Mouse (Mus musculus): ENCODE data around the gene Grem2. TPM values are rescaled to one million over a fixed set of nuclear protein-coding genes. Genes with fewer than 3 reads are reported as not detected.

Grem2 gene
- 0.21 TPM in 1 of 2 replicates, not detected in the other for polyA plus RNA-seq (2012; ENCODE audit: insufficient read depth, insufficient read length, missing spikeins)

DNA sequence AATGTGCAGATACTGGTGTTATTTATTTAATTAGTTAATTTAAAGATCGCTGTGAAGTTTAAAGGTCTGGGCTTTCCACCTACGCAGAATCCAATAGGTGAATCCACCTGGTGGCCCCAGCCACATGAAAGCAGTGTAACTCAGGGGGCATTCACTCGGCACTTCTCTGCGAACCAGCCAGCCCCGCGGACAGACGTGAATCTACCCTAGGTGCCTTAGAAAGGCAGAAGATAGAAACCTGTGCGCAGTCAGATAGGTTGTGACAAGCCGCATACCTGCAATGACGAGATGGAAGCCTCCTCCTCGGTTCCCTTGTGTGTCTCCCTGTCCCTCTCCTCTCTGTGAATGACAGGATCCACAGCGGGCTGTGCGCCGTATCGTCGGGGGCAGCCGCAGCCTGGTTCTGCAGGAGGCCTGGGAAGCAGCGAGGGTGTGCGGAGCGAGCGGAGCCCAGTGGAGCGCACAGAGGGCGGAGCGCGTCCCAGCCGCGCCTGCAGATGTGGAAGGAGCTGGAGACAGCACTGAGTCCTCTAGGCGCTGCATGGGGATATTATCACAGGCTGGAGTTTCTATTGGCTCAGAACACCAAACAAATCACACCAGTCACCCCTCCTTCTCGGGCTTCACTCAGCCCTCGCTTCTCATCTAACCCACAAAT lies at the start of gene Grem2:
TSS of gene Grem2 (minus strand) at position 522 of the 658 bp plus-strand sequence.
- H3K27ac ChIP-seq (ENCODE audit: insufficient read depth, low read depth, low read length): no peak within 1 kb of the TSS
- TF ChIP-seq POLR2A (IDR thresholded peaks at IDR 0.05; ENCODE audit: borderline replicate concordance, low read depth, low read length) (no peak), CTCF (IDR thresholded peaks at IDR 0.05; ENCODE audit: low read depth, low read length) (no peak)
- H3K4me1 ChIP-seq (ENCODE audit: control insufficient read depth, insufficient read depth, low read length): no peaks in the 10 kb centered on the region
- no peak within 1 kb of the TSS for H3K4me3 ChIP-seq (ENCODE audit: insufficient read depth, low read length)

DNA sequence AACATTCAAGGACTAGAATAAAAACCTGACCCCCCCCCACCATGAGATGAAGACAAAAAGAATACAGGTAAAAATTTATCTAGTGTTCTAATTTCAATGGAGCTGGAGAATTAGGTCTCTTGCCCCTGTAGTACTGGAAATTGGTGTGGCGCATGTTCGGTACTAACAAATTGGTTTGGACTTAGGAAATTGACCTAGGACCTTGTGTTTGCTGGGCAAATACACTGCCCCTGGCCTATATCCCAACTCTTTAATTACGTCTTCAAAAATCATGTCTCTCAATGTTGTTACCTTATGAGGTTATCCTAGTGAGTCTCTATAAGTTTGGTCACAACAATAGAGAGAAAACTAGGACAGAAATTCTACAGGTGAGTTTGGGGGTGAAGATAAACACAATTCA lies 38.2 kb upstream of the Grem2 start:
- TF ChIP-seq CTCF (IDR thresholded peaks at IDR 0.05; ENCODE audit: low read depth, low read length) (no peak), POLR2A (IDR thresholded peaks at IDR 0.05; ENCODE audit: borderline replicate concordance, low read depth, low read length) (no peak)
- Histone ChIP-seq H3K27ac (ENCODE audit: insufficient read depth, low read depth, low read length) (no peak overlapping the region), H3K4me1 (ENCODE audit: control insufficient read depth, insufficient read depth, low read length) (no peaks in the 10 kb centered on the region), H3K4me3 (ENCODE audit: insufficient read depth, low read length) (no peak overlapping the region)

DNA sequence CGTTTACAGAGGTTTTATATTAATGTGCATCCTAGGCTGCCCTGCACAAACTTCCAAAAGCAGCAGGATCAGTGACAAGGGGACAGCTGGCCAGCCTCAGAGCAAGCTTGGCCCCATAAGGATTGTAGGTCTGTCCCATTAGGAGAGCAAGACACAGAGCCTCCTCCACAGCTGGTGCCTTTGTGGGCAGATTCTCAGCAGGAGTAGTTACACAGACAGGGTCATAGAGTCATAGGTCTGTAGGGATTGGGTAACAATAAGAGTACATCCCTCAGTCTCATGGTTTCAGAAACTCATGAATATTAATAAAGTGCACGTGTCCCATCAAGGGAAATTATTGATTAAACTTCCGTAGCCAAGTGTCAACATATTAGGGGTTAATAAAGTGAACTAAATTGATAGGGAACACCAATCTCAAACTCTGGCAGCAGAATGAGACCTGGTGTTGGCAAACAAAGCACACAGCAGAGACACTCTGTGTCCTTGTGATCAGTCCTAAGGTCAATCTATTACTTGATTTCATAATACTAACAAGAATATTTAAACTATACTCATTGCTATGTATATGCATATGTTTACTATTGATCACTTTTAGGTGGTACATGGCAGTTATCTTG lies 9.5 kb upstream of the Grem2 start:
- no peak overlapping the region for H3K4me3 ChIP-seq (ENCODE audit: insufficient read depth, low read length)
- no peak overlapping the region for H3K27ac ChIP-seq (ENCODE audit: insufficient read depth, low read depth, low read length)
- no peaks in the 10 kb centered on the region for H3K4me1 ChIP-seq (ENCODE audit: control insufficient read depth, insufficient read depth, low read length)
- TF ChIP-seq POLR2A (IDR thresholded peaks at IDR 0.05; ENCODE audit: borderline replicate concordance, low read depth, low read length) (no peak), CTCF (IDR thresholded peaks at IDR 0.05; ENCODE audit: low read depth, low read length) (no peak)

DNA sequence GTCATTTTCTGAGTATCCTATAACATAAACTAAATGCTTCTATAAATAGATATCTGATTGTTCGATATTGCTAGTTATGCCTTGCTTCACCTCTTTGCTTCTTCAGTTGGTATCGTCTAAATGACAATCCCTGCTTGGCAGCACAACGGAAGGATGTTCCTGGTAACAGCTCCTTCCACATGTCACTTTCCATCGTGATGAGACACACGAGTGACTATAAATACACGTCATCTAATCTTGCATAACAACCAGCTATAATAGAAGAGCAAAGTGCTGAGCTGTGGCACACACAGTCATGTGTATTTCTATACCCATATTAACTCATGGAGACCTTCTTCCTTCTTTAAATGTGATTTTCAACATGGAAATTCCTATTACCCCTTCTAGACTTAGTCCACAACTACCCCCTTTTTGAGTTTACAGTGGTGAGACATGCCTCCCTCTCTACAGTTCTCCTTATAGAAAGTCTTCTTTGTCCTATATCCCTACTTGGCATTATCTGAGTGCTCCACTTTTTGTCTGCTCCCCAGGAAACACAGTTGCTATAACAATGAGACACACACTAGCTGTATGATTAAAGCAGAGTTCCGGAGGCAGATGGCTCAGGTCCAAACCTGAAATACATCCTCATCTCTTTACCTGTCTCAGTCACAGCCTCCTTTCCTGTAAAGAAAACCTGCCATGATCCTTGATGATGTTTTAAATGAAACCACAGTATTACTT lies 8.0 kb upstream of the Grem2 start:
- TF ChIP-seq CTCF (IDR thresholded peaks at IDR 0.05; ENCODE audit: low read depth, low read length): no peak
- no peak for TF ChIP-seq POLR2A (IDR thresholded peaks at IDR 0.05; ENCODE audit: borderline replicate concordance, low read depth, low read length)
- no peak overlapping the region for H3K4me3 ChIP-seq (ENCODE audit: insufficient read depth, low read length)
- H3K27ac ChIP-seq (ENCODE audit: insufficient read depth, low read depth, low read length): no peak overlapping the region
- H3K4me1 ChIP-seq (ENCODE audit: control insufficient read depth, insufficient read depth, low read length): no peaks in the 10 kb centered on the region

DNA sequence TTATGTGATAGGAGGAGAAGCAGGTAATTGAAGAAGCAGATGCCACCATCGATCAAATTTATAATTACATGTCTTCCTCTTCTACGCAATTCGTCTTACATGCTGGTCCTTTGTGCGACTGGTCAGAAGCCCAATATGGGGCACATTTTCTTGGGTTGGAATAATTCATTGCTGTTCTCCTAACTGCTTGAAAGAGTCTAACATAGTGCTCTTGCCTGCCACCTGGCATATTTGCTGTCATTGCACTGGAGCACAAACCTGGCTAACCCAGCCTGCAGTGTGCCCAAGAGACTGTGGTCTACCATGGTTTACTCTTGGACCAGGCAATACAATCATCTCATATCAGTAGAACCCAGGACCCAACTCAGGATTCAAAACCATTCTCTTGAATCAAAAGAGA lies 2.7 kb downstream of the Grem2 start:
- no peak overlapping the region for H3K4me3 ChIP-seq (ENCODE audit: insufficient read depth, low read length)
- no peaks in the 10 kb centered on the region for H3K4me1 ChIP-seq (ENCODE audit: control insufficient read depth, insufficient read depth, low read length)
- TF ChIP-seq CTCF (IDR thresholded peaks at IDR 0.05; ENCODE audit: low read depth, low read length) (no peak), POLR2A (IDR thresholded peaks at IDR 0.05; ENCODE audit: borderline replicate concordance, low read depth, low read length) (no peak)
- no peak overlapping the region for H3K27ac ChIP-seq (ENCODE audit: insufficient read depth, low read depth, low read length)

DNA sequence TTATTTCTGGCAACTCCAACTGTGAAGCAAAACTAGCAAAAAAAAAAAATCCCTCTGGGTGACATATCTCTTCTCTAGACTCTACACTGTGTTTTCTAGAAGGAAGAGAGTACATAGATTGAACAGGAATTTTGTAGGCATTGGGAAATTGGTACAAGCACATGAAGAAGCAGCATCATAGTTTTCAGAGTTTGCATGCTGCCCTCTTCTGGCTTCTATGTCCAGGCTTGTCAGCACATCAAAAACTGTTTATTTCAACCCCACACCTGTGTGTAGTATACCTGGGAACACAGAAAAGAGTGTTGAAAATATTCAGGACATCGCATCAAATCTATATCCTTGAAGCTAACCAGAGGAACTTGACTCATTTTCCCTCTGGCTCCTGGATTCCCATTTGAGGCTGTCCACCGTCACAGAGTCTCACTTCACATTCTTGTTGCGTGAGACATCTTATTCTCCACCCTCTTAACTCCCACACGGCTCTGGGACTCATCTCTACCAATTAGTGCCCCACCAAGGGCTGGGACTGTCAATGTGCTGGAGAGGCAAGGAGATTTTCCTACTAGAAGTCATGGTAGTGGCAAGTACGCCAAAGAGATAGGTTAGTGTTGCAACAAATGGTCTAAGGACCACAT lies 3.3 kb downstream of the Grem2 start:
- Histone ChIP-seq H3K4me1 (ENCODE audit: control insufficient read depth, insufficient read depth, low read length) (no peaks in the 10 kb centered on the region), H3K4me3 (ENCODE audit: insufficient read depth, low read length) (no peak overlapping the region), H3K27ac (ENCODE audit: insufficient read depth, low read depth, low read length) (no peak overlapping the region)
- no peak for TF ChIP-seq CTCF (IDR thresholded peaks at IDR 0.05; ENCODE audit: low read depth, low read length)
- TF ChIP-seq POLR2A (IDR thresholded peaks at IDR 0.05; ENCODE audit: borderline replicate concordance, low read depth, low read length): no peak

DNA sequence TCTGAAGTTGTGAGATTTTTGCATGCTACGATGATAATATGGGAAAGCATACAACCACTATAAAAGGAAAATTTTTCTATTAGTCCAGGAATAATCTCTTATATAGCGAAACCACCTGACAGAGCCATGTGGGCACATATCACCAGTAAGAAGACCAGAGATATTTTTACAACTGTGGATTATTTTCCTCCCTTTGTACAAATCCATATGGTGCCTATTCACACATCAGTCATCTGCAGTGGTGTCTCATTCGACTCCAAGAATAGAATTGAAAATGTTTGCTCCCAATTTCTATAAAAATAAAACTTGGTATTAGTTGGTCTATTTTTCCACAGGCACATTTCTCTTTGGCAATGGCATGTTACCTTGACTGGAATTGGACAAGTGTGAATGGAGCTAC lies 11.8 kb downstream of the Grem2 start:
- TF ChIP-seq POLR2A (IDR thresholded peaks at IDR 0.05; ENCODE audit: borderline replicate concordance, low read depth, low read length) (no peak), CTCF (IDR thresholded peaks at IDR 0.05; ENCODE audit: low read depth, low read length) (no peak)
- Histone ChIP-seq H3K4me1 (ENCODE audit: control insufficient read depth, insufficient read depth, low read length) (no peaks in the 10 kb centered on the region), H3K4me3 (ENCODE audit: insufficient read depth, low read length) (no peak overlapping the region), H3K27ac (ENCODE audit: insufficient read depth, low read depth, low read length) (no peak overlapping the region)

DNA sequence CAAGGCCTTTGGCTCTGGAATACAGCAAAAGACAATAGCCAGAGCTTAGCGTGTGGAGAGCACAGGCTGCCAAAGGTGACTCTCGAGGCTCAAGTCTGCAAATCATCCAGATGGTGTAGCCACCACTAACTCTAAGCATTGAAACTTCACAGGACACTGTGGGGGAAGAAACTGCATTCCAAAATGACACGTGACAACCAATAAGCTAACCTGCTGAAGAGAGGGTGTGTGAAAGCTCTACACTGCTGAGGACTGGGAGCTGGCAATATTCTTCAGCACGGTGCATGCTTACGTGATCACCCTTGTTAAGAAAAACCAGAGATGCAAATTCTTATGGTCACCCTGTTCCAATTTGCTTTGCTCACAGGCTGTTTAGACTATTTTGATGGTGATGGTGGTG lies 13.4 kb downstream of the Grem2 start:
- TF ChIP-seq POLR2A (IDR thresholded peaks at IDR 0.05; ENCODE audit: borderline replicate concordance, low read depth, low read length) (no peak), CTCF (IDR thresholded peaks at IDR 0.05; ENCODE audit: low read depth, low read length) (no peak)
- no peaks in the 10 kb centered on the region for H3K4me1 ChIP-seq (ENCODE audit: control insufficient read depth, insufficient read depth, low read length)
- H3K4me3 ChIP-seq (ENCODE audit: insufficient read depth, low read length): no peak overlapping the region
- H3K27ac ChIP-seq (ENCODE audit: insufficient read depth, low read depth, low read length): no peak overlapping the region

DNA sequence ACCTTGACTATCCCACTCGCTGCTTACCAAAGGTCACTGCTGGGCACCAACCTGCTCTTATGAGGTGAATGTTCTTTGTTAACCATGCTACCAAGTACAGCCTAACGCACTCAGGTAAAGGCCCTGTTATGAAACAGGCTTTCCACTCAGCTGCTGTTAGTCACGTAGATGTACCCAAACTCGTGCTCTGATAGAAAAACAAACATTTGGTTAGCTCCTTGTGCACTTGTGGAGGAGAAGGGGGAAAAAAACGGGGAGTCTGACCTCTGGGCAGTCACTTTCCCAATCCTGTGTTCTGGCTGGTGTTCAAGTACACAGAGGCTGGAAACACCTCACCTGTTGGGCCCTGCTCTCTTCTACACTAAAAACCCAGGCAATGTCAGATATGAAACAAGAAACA lies 14.0 kb downstream of the Grem2 start:
- no peak overlapping the region for H3K27ac ChIP-seq (ENCODE audit: insufficient read depth, low read depth, low read length)
- no peaks in the 10 kb centered on the region for H3K4me1 ChIP-seq (ENCODE audit: control insufficient read depth, insufficient read depth, low read length)
- TF ChIP-seq POLR2A (IDR thresholded peaks at IDR 0.05; ENCODE audit: borderline replicate concordance, low read depth, low read length) (no peak), CTCF (IDR thresholded peaks at IDR 0.05; ENCODE audit: low read depth, low read length) (no peak)
- H3K4me3 ChIP-seq (ENCODE audit: insufficient read depth, low read length): no peak overlapping the region

Data from bone marrow macrophage, adult 2 months (primary cell).